ENCODE assay signal across 9 mouse cellular contexts in the genomic region with DNA sequence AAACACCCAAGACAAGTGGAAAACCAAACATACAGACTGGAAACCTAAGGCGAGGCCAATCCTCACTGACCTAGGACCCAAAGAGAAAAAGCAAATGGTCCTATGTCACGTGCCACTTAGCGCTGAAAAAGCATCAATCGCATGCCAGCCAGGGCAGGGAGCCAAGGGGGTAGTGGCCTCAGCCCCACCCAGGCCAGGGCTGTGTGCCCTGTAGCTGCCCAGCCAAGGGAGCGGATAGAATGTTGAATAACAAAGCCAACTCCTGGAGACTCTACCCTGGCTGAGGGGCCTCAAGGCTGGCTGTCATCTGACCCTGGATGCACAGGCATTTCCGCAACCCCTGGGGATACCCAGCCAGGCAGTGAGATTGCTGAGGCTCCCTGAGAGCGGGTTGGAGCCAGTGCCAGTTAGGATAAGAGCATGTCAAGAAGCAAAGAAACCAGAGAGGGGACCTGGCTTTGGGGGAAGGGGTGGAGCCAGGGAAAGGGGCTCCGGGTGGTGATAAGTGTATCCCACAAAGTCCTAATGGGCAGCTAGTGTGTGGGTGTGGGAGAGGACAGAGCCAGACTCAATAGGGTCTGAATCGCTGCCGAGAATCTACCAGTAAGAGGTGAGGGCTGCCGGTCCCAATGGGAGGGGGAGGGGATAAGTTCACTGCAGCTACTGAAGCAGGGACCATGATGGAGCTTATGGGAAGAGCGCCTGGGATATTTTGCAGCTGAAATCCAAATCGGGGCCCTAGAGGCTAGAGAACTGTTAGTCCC. TPM values are rescaled to one million over a fixed set of nuclear protein-coding genes. Genes with fewer than 3 reads are reported as not detected.
DNase-seq lines count a peak whose midpoint lies in the region; ATAC-seq and TF ChIP-seq lines count a peak whose summit lies in the region.
"Had no signal": no experiment of that assay in that cellular context is flagged by ENCODE, and none has a peak within 500 bp of the region (broad histone marks: within the 10 kb centered on the region; RNA-seq: fewer than 3 reads in every experiment).

No protein-coding gene starts in this region.

- peak; percentile 30 for ATAC-seq in heart, postnatal 0 days (ENCODE audit: insufficient read depth, low read depth)
- ATAC-seq in lung, embryonic 16.5 days (ENCODE audit: low read depth) = peak; percentile 15; the same call in 1 of the 2 replicates

- no peak overlapping the region for H3K27ac ChIP-seq in ES-Bruce4 (ENCODE audit: insufficient read depth, low read length)
- H3K27ac ChIP-seq in heart, postnatal 0 days (ENCODE audit: low read depth) = peak overlapping the region; percentile 81
- peak overlapping the region; percentile 68 for H3K27ac ChIP-seq in lung, embryonic 16.5 days (ENCODE audit: low read length)

- WGBS in heart, postnatal 0 days = 17% methylated on average over 13 of the region's 13 CpGs
- 23% methylated on average over 13 of the region's 13 CpGs for WGBS in lung, embryonic 16.5 days

- H3K36me3 ChIP-seq in ES-Bruce4 (ENCODE audit: control insufficient read depth, insufficient read depth, low read length, poor library complexity, severe bottlenecking) = no peaks in the 10 kb centered on the region
- H3K36me3 ChIP-seq in erythroblast, embryonic 14.5 days (ENCODE audit: control insufficient read depth) = peaks cover 31% of the 10 kb centered on the region
- H3K36me3 ChIP-seq in heart, postnatal 0 days (replicated peaks; ENCODE audit: control insufficient read depth, insufficient read depth, low read length) = 0 out of 2 replicates have a peak, but pooled peaks cover under 1% of the 10 kb centered on the region
- no peaks in the 10 kb centered on the region for H3K36me3 ChIP-seq in lung, embryonic 16.5 days (ENCODE audit: control insufficient read depth, insufficient read depth, low read length)

- TF ChIP-seq POLR2A in ES-Bruce4 (IDR thresholded peaks at IDR 0.05; ENCODE audit: insufficient read depth, low read length) = no peak

- peak overlapping the region; percentile 76 for H3K4me3 ChIP-seq in ES-Bruce4 (ENCODE audit: low read depth, low read length)
- peak overlapping the region; percentile 93 for H3K4me3 ChIP-seq in erythroblast, embryonic 14.5 days (replicated peaks)
- H3K4me3 ChIP-seq in heart, postnatal 0 days (ENCODE audit: low read depth, low read length) = peak overlapping the region; percentile 90
- H3K4me3 ChIP-seq in lung, embryonic 16.5 days (ENCODE audit: low read length) = peak overlapping the region; percentile 94

- peak; percentile 84 for DNase-seq in adrenal gland, postnatal 14 days
- peak; percentile 32 for DNase-seq in heart, postnatal 0 days (ENCODE audit: low spot score)
- peak; percentile 82 for DNase-seq in kidney, postnatal 10 days
- DNase-seq in retina, embryonic 14.5 days (ENCODE audit: low spot score) = peak; percentile 43
- no peak for DNase-seq in thymus, postnatal 36 days

- no peaks in the 10 kb centered on the region for H3K9me3 ChIP-seq in ES-Bruce4 (replicated peaks; ENCODE audit: control insufficient read depth, insufficient read depth, low read length, poor library complexity, severe bottlenecking)
- no peaks in the 10 kb centered on the region for H3K9me3 ChIP-seq in erythroblast, embryonic 14.5 days (ENCODE audit: control insufficient read depth, low read length)
- no peaks in the 10 kb centered on the region for H3K9me3 ChIP-seq in heart, postnatal 0 days (replicated peaks; ENCODE audit: control insufficient read depth, low read length)
- no peaks in the 10 kb centered on the region for H3K9me3 ChIP-seq in lung, embryonic 16.5 days (ENCODE audit: control insufficient read depth, low read length)

- H3K4me2 ChIP-seq in heart, postnatal 0 days (ENCODE audit: low read depth, low read length) = peak overlapping the region; percentile 99
- H3K4me2 ChIP-seq in lung, embryonic 16.5 days (ENCODE audit: low read depth, low read length) = peak overlapping the region; percentile 96

- H3K4me1 ChIP-seq in ES-Bruce4 (ENCODE audit: control insufficient read depth, insufficient read depth, low read length) = peaks cover 4% of the 10 kb centered on the region
- peaks cover 60% of the 10 kb centered on the region for H3K4me1 ChIP-seq in erythroblast, embryonic 14.5 days (ENCODE audit: control insufficient read depth)
- peaks cover 26% of the 10 kb centered on the region for H3K4me1 ChIP-seq in heart, postnatal 0 days (ENCODE audit: control insufficient read depth, insufficient read depth)
- peaks cover 33% of the 10 kb centered on the region for H3K4me1 ChIP-seq in lung, embryonic 16.5 days (replicated peaks; ENCODE audit: control insufficient read depth, insufficient read depth, low read length)

- H3K9ac ChIP-seq in ES-Bruce4 (ENCODE audit: low read depth, poor library complexity, severe bottlenecking) = peak overlapping the region; percentile 82
- peak overlapping the region; percentile 92 for H3K9ac ChIP-seq in heart, postnatal 0 days (replicated peaks; ENCODE audit: low read depth, low read length)
- H3K9ac ChIP-seq in lung, embryonic 16.5 days (ENCODE audit: low read length) = peak overlapping the region; percentile 92

- no peak for TF ChIP-seq CTCF in ES-Bruce4 (IDR thresholded peaks at IDR 0.05; ENCODE audit: low read depth, low read length)
- TF ChIP-seq CTCF in heart, postnatal 0 days (IDR thresholded peaks at IDR 0.05; ENCODE audit: low read depth) = no peak

- H3K27me3 ChIP-seq in ES-Bruce4 (ENCODE audit: control insufficient read depth, insufficient read depth, low read length, poor library complexity, severe bottlenecking) = no peaks in the 10 kb centered on the region
- peaks cover 23% of the 10 kb centered on the region for H3K27me3 ChIP-seq in erythroblast, embryonic 14.5 days (ENCODE audit: control insufficient read depth)
- H3K27me3 ChIP-seq in heart, postnatal 0 days (ENCODE audit: control insufficient read depth, insufficient read depth, low read length) = no peaks in the 10 kb centered on the region
- H3K27me3 ChIP-seq in lung, embryonic 16.5 days (ENCODE audit: control insufficient read depth, insufficient read depth, low read depth, low read length) = no peaks in the 10 kb centered on the region

- no peak for TF ChIP-seq EP300 in ES-Bruce4 (IDR thresholded peaks at IDR 0.05; ENCODE audit: insufficient read depth, low read depth, low read length)
- no peak for TF ChIP-seq EP300 in heart, postnatal 0 days (IDR thresholded peaks at IDR 0.05; ENCODE audit: low read depth)

RNA-seq across cellular contexts. Expression of gene Gm20431, which starts 1.3 kb away (rescaled TPM):
- polyA plus RNA-seq in ES-Bruce4 (2011; ENCODE audit: insufficient read depth, insufficient read length, low read depth, missing spikeins) = 3.2 and 7.0 TPM in 2 replicates
- 19.2 and 23.8 TPM in 2 replicates for total RNA-seq in adrenal gland, postnatal 14 days (2021)
- not detected in 2 replicates for polyA plus RNA-seq in erythroblast, embryonic 14.5 days (2012)
- 5.8 and 25.5 TPM in 2 replicates for total RNA-seq in heart, postnatal 0 days (2014; rRNA removed; ENCODE audit: low replicate concordance)
- polyA plus RNA-seq in heart, postnatal 0 days (2015; fragmentation: Nextera tagmentation; extraction: Ambion mirVana) = 2.7 and 5.1 TPM in 2 replicates
- polyA plus RNA-seq in lung, embryonic 16.5 days (2015; fragmentation: Nextera tagmentation; extraction: Ambion mirVana) = 5.6 and 8.4 TPM in 2 replicates
- total RNA-seq: neutrophil, adult 5-6 weeks had no signal

RNA-seq across cellular contexts. Expression of gene Ube2v1, which starts 28.1 kb away (rescaled TPM):
- polyA plus RNA-seq in ES-Bruce4 (2011; ENCODE audit: insufficient read depth, insufficient read length, low read depth, missing spikeins) = 189 and 193 TPM in 2 replicates
- 172 and 174 TPM in 2 replicates for total RNA-seq in adrenal gland, postnatal 14 days (2021)
- polyA plus RNA-seq in erythroblast, embryonic 14.5 days (2012) = 34.4 and 42.6 TPM in 2 replicates
- total RNA-seq in heart, postnatal 0 days (2014; rRNA removed; ENCODE audit: low replicate concordance) = 74.5 and 94.6 TPM in 2 replicates
- polyA plus RNA-seq in heart, postnatal 0 days (2015; fragmentation: Nextera tagmentation; extraction: Ambion mirVana) = 150 and 152 TPM in 2 replicates
- polyA plus RNA-seq in lung, embryonic 16.5 days (2015; fragmentation: Nextera tagmentation; extraction: Ambion mirVana) = 263 and 285 TPM in 2 replicates

RNA-seq across cellular contexts. Expression of gene Cebpb, which starts 28.7 kb away (rescaled TPM):
- polyA plus RNA-seq in ES-Bruce4 (2011; ENCODE audit: insufficient read depth, insufficient read length, low read depth, missing spikeins) = 9.2 and 10.4 TPM in 2 replicates
- total RNA-seq in adrenal gland, postnatal 14 days (2021) = 358 and 403 TPM in 2 replicates
- 4.3 and 4.7 TPM in 2 replicates for polyA plus RNA-seq in erythroblast, embryonic 14.5 days (2012)
- total RNA-seq in heart, postnatal 0 days (2014; rRNA removed; ENCODE audit: low replicate concordance) = 43.5 and 50.8 TPM in 2 replicates
- polyA plus RNA-seq in heart, postnatal 0 days (2015; fragmentation: Nextera tagmentation; extraction: Ambion mirVana) = 4.9 and 5.8 TPM in 2 replicates
- 2.4 and 4.1 TPM in 2 replicates for polyA plus RNA-seq in lung, embryonic 16.5 days (2015; fragmentation: Nextera tagmentation; extraction: Ambion mirVana)

RNA-seq across cellular contexts. Expression of gene Tmem189, which starts 29.6 kb away (rescaled TPM):
- 41.9 and 45.6 TPM in 2 replicates for polyA plus RNA-seq in ES-Bruce4 (2011; ENCODE audit: insufficient read depth, insufficient read length, low read depth, missing spikeins)
- total RNA-seq in adrenal gland, postnatal 14 days (2021) = 30.7 and 37.5 TPM in 2 replicates
- polyA plus RNA-seq in erythroblast, embryonic 14.5 days (2012) = 11.3 and 11.7 TPM in 2 replicates
- total RNA-seq in heart, postnatal 0 days (2014; rRNA removed; ENCODE audit: low replicate concordance) = 76.8 and 84.3 TPM in 2 replicates
- 37.6 and 39.3 TPM in 2 replicates for polyA plus RNA-seq in heart, postnatal 0 days (2015; fragmentation: Nextera tagmentation; extraction: Ambion mirVana)
- polyA plus RNA-seq in lung, embryonic 16.5 days (2015; fragmentation: Nextera tagmentation; extraction: Ambion mirVana) = 38.3 and 39.6 TPM in 2 replicates

Comparison
In these comparisons a context has a peak if more than half of its experiments do, and no peak if none do; other contexts are left out.
1. DNase-seq: peak in adrenal gland, postnatal 14 days (single experiment), heart, postnatal 0 days (single experiment), kidney, postnatal 10 days (single experiment) and retina, embryonic 14.5 days (single experiment); none in thymus, postnatal 36 days (0 of 2).
2. Peak in every context shown above with its lines, with median percentiles within 50 percentile points of each other: H3K4me3 ChIP-seq and H3K9ac ChIP-seq.